Mouse (Mus musculus) liver, postnatal 0 days (tissue): ENCODE results near the gene Best1.

Experiments used
- CTCF ChIP-seq: sonication (generic); IDR thresholded peaks from 2 replicates; pipeline ENCODE4 v1.5.1; 2016; ENCODE audit warnings: antibody characterized with exemption, low read depth
- EP300 ChIP-seq: IDR thresholded peaks from 2 replicates; pipeline ENCODE4 v1.6.1; 2016; ENCODE audit warnings: antibody characterized with exemption, low read depth, mild to moderate bottlenecking

DNA sequence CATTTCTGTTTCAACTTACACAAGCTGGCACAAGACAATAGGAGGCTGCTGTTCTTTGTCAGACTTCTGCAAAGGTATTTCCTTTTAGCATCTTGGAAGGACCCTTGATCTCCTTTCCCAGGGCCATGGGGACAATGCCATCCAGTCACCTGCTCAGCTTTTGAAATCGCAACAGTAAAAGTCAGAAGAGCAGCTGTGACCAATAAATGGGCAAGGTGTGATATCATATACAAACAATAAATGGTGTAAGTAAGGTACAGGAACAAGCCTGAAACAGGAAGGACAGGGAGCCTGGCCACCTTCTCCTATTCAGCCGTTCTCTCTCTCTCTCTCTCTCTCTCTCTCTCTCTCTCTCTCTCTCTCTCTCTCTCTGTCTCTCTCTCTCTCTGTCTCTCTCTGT, 49.0 kb upstream of the Best1 start:
- no peak for TF ChIP-seq CTCF
- no peak for TF ChIP-seq EP300
